Mouse (Mus musculus): ENCODE measurements around the gene Angptl4. TPM values are rescaled to one million over a fixed set of nuclear protein-coding genes. Genes with fewer than 3 reads are reported as not detected.
A peak's percentile ranks its signal among the peaks of the same experiment; 100 is the strongest.

Gene Angptl4
- total and polyA plus RNA-seq, 3 experiments: 6.3 to 12.2 (median 8.0) TPM

GRCm38 (mm10) chr17:33756108-33756790 lies 25.4 kb downstream of the Angptl4 start:
- Histone ChIP-seq H3K4me3 (replicated peaks in 1 of 3; ENCODE audit: low read depth in 2 of 3, low read length in 2 of 3, poor library complexity in 1 of 3) (no peak overlapping the region), H3K79me2 (replicated peaks; ENCODE audit: control insufficient read depth, extremely low read depth, insufficient read depth, poor library complexity, severe bottlenecking) (peaks cover 33% of the 10 kb centered on the region), H3K36me3 (replicated peaks in 1 of 2; ENCODE audit: control insufficient read depth in 1 of 2, insufficient read depth in 1 of 2, low read length in 1 of 2) (peaks cover 6 to 58% of the 10 kb centered on the region in 2 experiments), H3K4me1 (ENCODE audit: control insufficient read depth in 1 of 2, insufficient read depth in 2 of 2) (peaks cover 0 to 42% of the 10 kb centered on the region in 2 experiments; a peak in 2 of 4 replicates), H3K27me3 (replicated peaks) (no peaks in the 10 kb centered on the region), H3K9me3 (replicated peaks; ENCODE audit: low read length) (no peaks in the 10 kb centered on the region), H3K4me2 (ENCODE audit: insufficient read depth, low read depth, poor library complexity, severe bottlenecking) (no peak overlapping the region), H3K9ac (ENCODE audit: insufficient read depth, low read depth) (no peak overlapping the region), H3K27ac (ENCODE audit: insufficient read depth, low read depth) (no peak overlapping the region)
- TF ChIP-seq CHD2 (IDR thresholded peaks at IDR 0.05; ENCODE audit: low read length) (no peak), MAFK (IDR thresholded peaks at IDR 0.05; ENCODE audit: insufficient replicate concordance, low read length) (no peak)
- dilution Hi-C loops (cut with MboI; ENCODE audit: extremely low pct_ligation_motif_present, extremely low pct_unique_long_range_greater_than_20kb, low sequenced_read_pairs) (no loop called here), in situ Hi-C loops (cut with MboI; ENCODE audit: low pct_ligation_motif_present, low pct_unique_long_range_greater_than_20kb, low sequenced_read_pairs) (no loop called here)
- no peak for DNase-seq (ENCODE audit: extremely low read depth)

DNA sequence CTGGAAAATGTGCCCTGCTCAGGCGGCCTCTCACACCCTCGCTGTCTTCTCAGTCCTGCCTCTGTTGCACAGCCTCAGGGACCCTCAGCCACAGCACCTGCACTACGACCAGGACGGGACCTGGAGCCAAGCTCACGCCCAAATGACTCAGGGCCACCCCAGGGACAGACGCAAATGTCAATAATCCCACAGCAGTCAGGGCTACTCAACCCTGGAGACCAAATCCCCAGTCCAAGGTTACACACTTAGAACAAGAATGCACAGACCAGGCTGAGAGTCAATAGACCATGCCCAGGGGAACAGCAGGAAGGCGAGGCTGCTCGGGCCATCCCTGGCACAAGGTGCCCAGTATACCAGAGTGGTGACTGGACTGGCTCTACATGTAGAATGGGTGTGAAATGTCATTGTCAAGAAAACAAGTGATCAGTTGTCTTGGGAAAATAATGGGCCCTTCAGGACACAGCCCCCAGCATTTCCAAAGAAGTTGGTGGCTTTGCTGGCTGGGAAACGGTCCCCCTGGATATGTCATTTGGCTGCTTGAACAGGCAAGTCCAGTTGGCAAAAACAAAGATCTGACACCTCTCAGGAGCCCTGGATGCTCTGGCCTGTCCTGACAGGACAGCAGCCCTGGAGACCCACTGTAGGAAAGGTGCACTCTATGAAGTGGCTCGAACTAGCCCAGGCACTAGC lies 26.1 kb downstream of the Angptl4 start:
- Histone ChIP-seq H3K4me1 (ENCODE audit: control insufficient read depth in 1 of 2, insufficient read depth in 2 of 2) (peaks cover 0 to 42% of the 10 kb centered on the region in 2 experiments; a peak in 2 of 4 replicates), H3K27ac (ENCODE audit: insufficient read depth, low read depth) (no peak overlapping the region), H3K36me3 (replicated peaks in 1 of 2; ENCODE audit: control insufficient read depth in 1 of 2, insufficient read depth in 1 of 2, low read length in 1 of 2) (peaks cover 9 to 65% of the 10 kb centered on the region in 2 experiments), H3K79me2 (replicated peaks; ENCODE audit: control insufficient read depth, extremely low read depth, insufficient read depth, poor library complexity, severe bottlenecking) (peaks cover 33% of the 10 kb centered on the region), H3K9me3 (replicated peaks; ENCODE audit: low read length) (no peaks in the 10 kb centered on the region), H3K9ac (ENCODE audit: insufficient read depth, low read depth) (no peak overlapping the region), H3K4me3 (replicated peaks in 1 of 3; ENCODE audit: low read depth in 2 of 3, low read length in 2 of 3, poor library complexity in 1 of 3) (no peak overlapping the region), H3K4me2 (ENCODE audit: insufficient read depth, low read depth, poor library complexity, severe bottlenecking) (no peak overlapping the region), H3K27me3 (replicated peaks) (no peaks in the 10 kb centered on the region)
- in situ Hi-C loops (cut with MboI; ENCODE audit: low pct_ligation_motif_present, low pct_unique_long_range_greater_than_20kb, low sequenced_read_pairs) (no loop called here), dilution Hi-C loops (cut with MboI; ENCODE audit: extremely low pct_ligation_motif_present, extremely low pct_unique_long_range_greater_than_20kb, low sequenced_read_pairs) (no loop called here)
- TF ChIP-seq SMC3 (IDR thresholded peaks at IDR 0.05; ENCODE audit: low read depth, low read length) (no peak), USF1 (IDR thresholded peaks at IDR 0.05; ENCODE audit: low read depth, low read length) (no peak), ZMIZ1 (IDR thresholded peaks at IDR 0.05; ENCODE audit: low read depth, low read length) (no peak), IRF4 (IDR thresholded peaks at IDR 0.05; ENCODE audit: low read depth, low read length) (no peak), HCFC1 (IDR thresholded peaks at IDR 0.05; ENCODE audit: low read depth, low read length) (no peak)
- DNase-seq (ENCODE audit: extremely low read depth): peak; percentile 13

- no peak overlapping the region for H3K9ac ChIP-seq (ENCODE audit: insufficient read depth, low read depth)
- no peak overlapping the region for H3K4me3 ChIP-seq (replicated peaks in 1 of 3; ENCODE audit: low read depth in 2 of 3, low read length in 2 of 3, poor library complexity in 1 of 3)
- H3K36me3 ChIP-seq (replicated peaks in 1 of 2; ENCODE audit: control insufficient read depth in 1 of 2, insufficient read depth in 1 of 2, low read length in 1 of 2): peaks cover 16 to 74% of the 10 kb centered on the region in 2 experiments
- peaks cover 0 to 42% of the 10 kb centered on the region in 2 experiments; a peak in 2 of 4 replicates for H3K4me1 ChIP-seq (ENCODE audit: control insufficient read depth in 1 of 2, insufficient read depth in 2 of 2)
- no peak overlapping the region for H3K4me2 ChIP-seq (ENCODE audit: insufficient read depth, low read depth, poor library complexity, severe bottlenecking)
- H3K79me2 ChIP-seq (replicated peaks; ENCODE audit: control insufficient read depth, extremely low read depth, insufficient read depth, poor library complexity, severe bottlenecking): peaks cover 33% of the 10 kb centered on the region
- no peak overlapping the region for H3K27ac ChIP-seq (ENCODE audit: insufficient read depth, low read depth)
- no peaks in the 10 kb centered on the region for H3K9me3 ChIP-seq (replicated peaks; ENCODE audit: low read length)
- dilution Hi-C loops (cut with MboI; ENCODE audit: extremely low pct_ligation_motif_present, extremely low pct_unique_long_range_greater_than_20kb, low sequenced_read_pairs) (no loop called here), in situ Hi-C loops (cut with MboI; ENCODE audit: low pct_ligation_motif_present, low pct_unique_long_range_greater_than_20kb, low sequenced_read_pairs) (no loop called here)
- peak; percentile 17 for DNase-seq (ENCODE audit: extremely low read depth)
- TF ChIP-seq GABPA (IDR thresholded peaks at IDR 0.05; ENCODE audit: insufficient replicate concordance, low read depth, low read length): no peak
- no peak for TF ChIP-seq USF1 (IDR thresholded peaks at IDR 0.05; ENCODE audit: low read depth, low read length)
- no peak for TF ChIP-seq TBP (conservative IDR thresholded peaks at IDR 0.05; ENCODE audit: low read depth, low read length)
- peak; percentile 5 for TF ChIP-seq RAD21 (IDR thresholded peaks at IDR 0.05; ENCODE audit: low read depth, low read length)
- peak in 1 of 2 experiments; percentile 30; a peak in 2 of 4 replicates for TF ChIP-seq CTCF (conservative IDR thresholded peaks at IDR 0.05 in 1 of 2, IDR thresholded peaks at IDR 0.05 in 1 of 2; ENCODE audit: low read depth in 2 of 2, low read length in 2 of 2)
- H3K27me3 ChIP-seq (replicated peaks): no peaks in the 10 kb centered on the region
Measured at GRCm38 (mm10) chr17:33754656-33755055, 27.0 kb downstream of the Angptl4 start.
